Mouse (Mus musculus) cerebellum, adult 2 months (tissue): ENCODE results near the gene Olfr845.

Experiments used
- CTCF ChIP-seq: fragments of 200-500 bp; IDR thresholded peaks from 2 replicates; pipeline ENCODE4 v1.5.1; 2011; ENCODE audit warnings: low read depth, mild to moderate bottlenecking, control low read depth, low read length, moderate library complexity, borderline replicate concordance; ENCODE audit not compliant: insufficient read depth
- POLR2A ChIP-seq: fragments of 200-500 bp; IDR thresholded peaks from 2 replicates; pipeline ENCODE4 v1.6.1; 2011; ENCODE audit warnings: low read length, control low read depth, borderline replicate concordance; ENCODE audit not compliant: insufficient read depth

- TF ChIP-seq POLR2A (no peak), CTCF (no peak)
Observed at GRCm38 (mm10) chr9:19363905-19364304, 27.6 kb downstream of the Olfr845 start, which contains the start of gene Olfr846.
